Mouse (Mus musculus): ENCODE data around the gene Srp14. TPM values are rescaled to one million over a fixed set of nuclear protein-coding genes. Genes with fewer than 3 reads are reported as not detected.

Srp14 gene
- total and polyA plus RNA-seq, 3 experiments: 64.9 to 129 (median 116) TPM

GRCm38 (mm10) chr2:118486933-118487332 is 7.4 kb upstream of the Srp14 start:
- WGBS: 16% methylated on average over 12 of the region's 12 CpGs
- Histone ChIP-seq H3K36me3 (ENCODE audit: control insufficient read depth, insufficient read depth, low read length) (no peaks in the 10 kb centered on the region), H3K4me1 (ENCODE audit: control insufficient read depth, insufficient read depth, low read length) (peaks cover 16% of the 10 kb centered on the region), H3K27me3 (ENCODE audit: control insufficient read depth, insufficient read depth, low read length) (no peaks in the 10 kb centered on the region), H3K4me3 (no peak overlapping the region), H3K9ac (ENCODE audit: low read depth, low read length) (no peak overlapping the region), H3K27ac (no peak overlapping the region), H3K79me2 (replicated peaks; ENCODE audit: control insufficient read depth, insufficient read depth, low read length) (no peaks in the 10 kb centered on the region)
- intact Hi-C loops (cut with DNase I): loop anchor here (1.0 to 10.0 kb wide), 5 partner anchors 60 to 398 kb away; partner anchors contain the start of gene Inafm2
- TF ChIP-seq CTCF (IDR thresholded peaks at IDR 0.05) (no peak; the same call in 1 of the 2 replicates), EP300 (IDR thresholded peaks at IDR 0.05; ENCODE audit: insufficient read depth, low read depth, low read length) (peak; percentile 82; the same call in 1 of the 2 replicates)
- peak; percentile 78 to 91 for DNase-seq

GRCm38 (mm10) chr2:118485415-118485814 is 5.9 kb upstream of the Srp14 start:
- H3K27ac ChIP-seq: no peak overlapping the region
- no peak for TF ChIP-seq EP300 (IDR thresholded peaks at IDR 0.05; ENCODE audit: insufficient read depth, low read depth, low read length)
- DNase-seq: no peak
- 76% methylated on average over 3 of the region's 3 CpGs for WGBS
- H3K27me3 ChIP-seq (ENCODE audit: control insufficient read depth, insufficient read depth, low read length): no peaks in the 10 kb centered on the region
- no peaks in the 10 kb centered on the region for H3K79me2 ChIP-seq (replicated peaks; ENCODE audit: control insufficient read depth, insufficient read depth, low read length)
- no peak overlapping the region for H3K4me3 ChIP-seq
- peaks cover 6% of the 10 kb centered on the region for H3K4me1 ChIP-seq (ENCODE audit: control insufficient read depth, insufficient read depth, low read length)
- H3K36me3 ChIP-seq (ENCODE audit: control insufficient read depth, insufficient read depth, low read length): no peaks in the 10 kb centered on the region
- intact Hi-C loops (cut with DNase I): loop anchor here (10.0 kb wide), 2 partner anchors 259 to 399 kb away; partner anchors contain the start of gene Inafm2
- no peak overlapping the region for H3K9ac ChIP-seq (ENCODE audit: low read depth, low read length)

- Histone ChIP-seq H3K36me3 (ENCODE audit: control insufficient read depth, insufficient read depth, low read length) (no peaks in the 10 kb centered on the region), H3K9ac (ENCODE audit: low read depth, low read length) (no peak overlapping the region), H3K27me3 (ENCODE audit: control insufficient read depth, insufficient read depth, low read length) (no peaks in the 10 kb centered on the region), H3K4me1 (ENCODE audit: control insufficient read depth, insufficient read depth, low read length) (no peaks in the 10 kb centered on the region; the same call in 1 of the 2 replicates), H3K79me2 (replicated peaks; ENCODE audit: control insufficient read depth, insufficient read depth, low read length) (no peaks in the 10 kb centered on the region), H3K27ac (no peak overlapping the region), H3K4me3 (no peak overlapping the region)
- TF ChIP-seq CTCF (IDR thresholded peaks at IDR 0.05) (no peak), POLR2A (IDR thresholded peaks at IDR 0.05; ENCODE audit: insufficient read depth, low read depth, low read length) (no peak), EP300 (IDR thresholded peaks at IDR 0.05; ENCODE audit: insufficient read depth, low read depth, low read length) (no peak)
- no peak for DNase-seq
- WGBS: 73% methylated on average over 9 of the region's 9 CpGs
- intact Hi-C loops (cut with DNase I): loop anchor here (10.0 kb wide), 2 partner anchors 260 to 400 kb away; partner anchors contain the start of gene Inafm2
These were observed 4.9 kb upstream of the Srp14 start for GRCm38 (mm10) chr2:118484386-118484898.

- 72% methylated on average over 5 of the region's 5 CpGs for WGBS
- intact Hi-C loops (cut with DNase I): loop anchor here (10.0 kb wide), 2 partner anchors 262 to 402 kb away; partner anchors contain the start of gene Inafm2
These were observed 3.5 kb upstream of the Srp14 start for GRCm38 (mm10) chr2:118483032-118483431.

GRCm38 (mm10) chr2:118480886-118481285 is 1.4 kb upstream of the Srp14 start:
- Histone ChIP-seq H3K4me3 (no peak overlapping the region), H3K9ac (ENCODE audit: low read depth, low read length) (no peak overlapping the region), H3K4me1 (ENCODE audit: control insufficient read depth, insufficient read depth, low read length) (peaks cover 4% of the 10 kb centered on the region), H3K79me2 (replicated peaks; ENCODE audit: control insufficient read depth, insufficient read depth, low read length) (peaks cover 2% of the 10 kb centered on the region), H3K27ac (no peak overlapping the region), H3K36me3 (ENCODE audit: control insufficient read depth, insufficient read depth, low read length) (0 out of 2 replicates have a peak, but pooled peaks cover 2% of the 10 kb centered on the region), H3K27me3 (ENCODE audit: control insufficient read depth, insufficient read depth, low read length) (no peaks in the 10 kb centered on the region)
- no peak for DNase-seq
- TF ChIP-seq POLR2A (IDR thresholded peaks at IDR 0.05; ENCODE audit: insufficient read depth, low read depth, low read length): no peak
- TF ChIP-seq EP300 (IDR thresholded peaks at IDR 0.05; ENCODE audit: insufficient read depth, low read depth, low read length): no peak
- TF ChIP-seq CTCF (IDR thresholded peaks at IDR 0.05): no peak
- intact Hi-C loops (cut with DNase I): loop anchor here (10.0 kb wide), 2 partner anchors 264 to 404 kb away; partner anchors contain the start of gene Inafm2
- 85% methylated on average over 7 of the region's 7 CpGs for WGBS

More at GRCm38 (mm10) chr2:118483032-118483431, 3.5 kb upstream of the Srp14 start:
- no peak for DNase-seq
- H3K79me2 ChIP-seq (replicated peaks; ENCODE audit: control insufficient read depth, insufficient read depth, low read length): peaks cover 2% of the 10 kb centered on the region
- H3K27ac ChIP-seq: no peak overlapping the region
- H3K4me1 ChIP-seq (ENCODE audit: control insufficient read depth, insufficient read depth, low read length): peaks cover 3% of the 10 kb centered on the region
- TF ChIP-seq EP300 (IDR thresholded peaks at IDR 0.05; ENCODE audit: insufficient read depth, low read depth, low read length) (no peak), CTCF (IDR thresholded peaks at IDR 0.05) (no peak), POLR2A (IDR thresholded peaks at IDR 0.05; ENCODE audit: insufficient read depth, low read depth, low read length) (no peak)
- H3K36me3 ChIP-seq (ENCODE audit: control insufficient read depth, insufficient read depth, low read length): no peaks in the 10 kb centered on the region
- no peaks in the 10 kb centered on the region for H3K27me3 ChIP-seq (ENCODE audit: control insufficient read depth, insufficient read depth, low read length)
- H3K4me3 ChIP-seq: no peak overlapping the region
- H3K9ac ChIP-seq (ENCODE audit: low read depth, low read length): no peak overlapping the region

GRCm38 (mm10) chr2:118478833-118479549 is 520 bp downstream of the Srp14 start:
- H3K36me3 ChIP-seq (ENCODE audit: control insufficient read depth, insufficient read depth, low read length): 0 out of 2 replicates have a peak, but pooled peaks cover 2% of the 10 kb centered on the region
- 2% methylated on average over 52 of the region's 52 CpGs for WGBS
- DNase-seq: no peak
- H3K79me2 ChIP-seq (replicated peaks; ENCODE audit: control insufficient read depth, insufficient read depth, low read length): peaks cover 2% of the 10 kb centered on the region
- peak overlapping the region; percentile 92 for H3K9ac ChIP-seq (ENCODE audit: low read depth, low read length)
- no peak for TF ChIP-seq CTCF (IDR thresholded peaks at IDR 0.05)
- TF ChIP-seq EP300 (IDR thresholded peaks at IDR 0.05; ENCODE audit: insufficient read depth, low read depth, low read length): no peak
- TF ChIP-seq POLR2A (IDR thresholded peaks at IDR 0.05; ENCODE audit: insufficient read depth, low read depth, low read length): no peak
- H3K27ac ChIP-seq: peak overlapping the region; percentile 97
- H3K4me1 ChIP-seq (ENCODE audit: control insufficient read depth, insufficient read depth, low read length): peaks cover 4% of the 10 kb centered on the region
- intact Hi-C loops (cut with DNase I): no loop called here
- peak overlapping the region; percentile 92 for H3K4me3 ChIP-seq
- H3K27me3 ChIP-seq (ENCODE audit: control insufficient read depth, insufficient read depth, low read length): no peaks in the 10 kb centered on the region
